Mouse (Mus musculus) skeletal muscle tissue, postnatal 0 days (tissue): ENCODE results near the gene Abhd8. TPM values are rescaled to one million over a fixed set of nuclear protein-coding genes. Genes with fewer than 3 reads are reported as not detected.

Experiments
- polyA plus RNA-seq: library from polyadenylated mRNA; unstranded; fragments of >200 nt; fragmentation: Nextera tagmentation; extraction: Ambion mirVana; gene quantifications from 2 replicates; pipeline ENCODE4 v1.2.1, GENCODE M21; 2015

The Abhd8 gene
- polyA plus RNA-seq, result 39.0 and 41.2 TPM in 2 replicates

DNA sequence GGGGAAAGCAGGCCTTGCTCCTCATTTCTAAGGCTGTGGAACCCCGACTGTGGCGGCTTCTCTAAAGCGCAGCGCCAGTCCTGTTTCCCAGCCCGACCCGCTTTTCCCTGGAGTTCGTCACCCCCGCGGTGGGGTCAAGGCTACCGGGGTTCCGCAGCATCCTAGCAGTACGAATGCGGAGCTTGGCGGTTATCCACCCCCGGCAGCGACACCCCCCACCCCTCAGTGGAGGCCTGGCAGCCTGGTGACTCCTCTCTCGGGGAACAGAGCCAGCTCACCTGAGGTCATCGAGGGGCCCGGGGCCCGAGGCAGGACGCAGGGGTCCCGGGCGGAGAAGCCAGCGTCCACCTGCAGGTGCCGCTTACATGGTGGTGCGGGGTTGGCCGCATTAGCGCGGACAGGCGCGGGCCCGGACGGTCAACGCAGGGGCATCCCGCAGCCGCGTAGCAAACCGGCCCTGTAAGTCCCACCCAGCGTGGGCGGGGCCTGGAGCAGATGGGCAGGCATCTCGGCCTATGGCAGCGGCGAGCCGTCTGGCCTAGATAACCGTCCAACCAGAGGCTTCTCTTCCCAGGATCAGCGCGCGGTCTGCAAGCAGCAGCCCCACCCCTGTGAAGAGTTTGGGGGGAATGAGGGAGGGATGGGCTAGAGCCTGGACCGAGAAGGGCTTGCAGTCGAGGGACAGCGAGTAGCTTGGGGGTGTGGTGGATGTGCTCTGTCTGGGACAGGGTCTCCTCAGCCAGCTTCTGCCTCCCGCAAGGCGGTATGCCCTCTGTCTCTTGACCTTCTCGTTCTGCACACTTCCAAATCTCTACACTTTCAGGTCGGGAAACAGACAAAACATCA, at the start of gene Abhd8:
Gene Abhd8 (minus strand): TSS at position 468 of the 846 bp plus-strand sequence.

GRCm38 (mm10) chr8:71511644-71512043, 48.2 kb upstream of the Abhd8 start, which contains the start of gene Plvap:
Gene Plvap (minus strand): TSS chr8:71511752.

DNA sequence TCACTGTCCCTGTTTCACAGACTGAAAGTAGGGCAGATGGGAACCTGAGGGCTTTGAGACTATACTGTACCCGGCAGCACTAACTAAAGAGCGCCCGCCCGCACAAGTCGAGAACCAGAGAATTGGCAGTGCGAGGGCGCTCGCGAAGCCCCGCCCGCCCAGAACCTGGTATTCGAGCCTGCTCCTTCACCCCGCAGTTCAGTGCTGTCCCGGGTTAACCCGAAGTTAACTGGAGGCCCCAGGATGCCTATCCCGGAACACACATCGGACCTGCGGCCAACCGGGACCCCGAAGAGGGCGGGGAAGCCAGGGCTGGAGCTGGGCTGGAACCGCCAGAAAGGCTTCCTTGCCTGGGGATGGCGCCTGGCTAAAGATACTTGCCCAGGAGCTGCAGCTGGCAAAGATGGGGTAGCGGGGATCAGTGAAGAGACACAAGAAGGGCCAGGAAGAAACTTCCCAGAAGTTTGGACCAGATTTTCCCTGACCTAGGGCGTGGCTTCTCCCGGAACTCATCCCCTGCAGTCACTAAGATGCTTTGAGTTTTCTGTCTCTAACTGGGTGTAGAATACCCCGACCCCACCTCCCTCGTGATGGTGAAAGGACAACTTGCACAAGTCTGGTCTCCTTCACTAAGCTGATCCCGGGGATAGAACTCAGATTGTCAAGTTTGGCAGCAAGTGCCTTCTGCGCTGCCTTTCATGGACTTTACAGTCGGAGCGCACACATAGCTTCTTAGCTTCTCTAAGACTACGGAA, 24.4 kb upstream of the Abhd8 start, which contains the start of gene Gtpbp3:
Gene Gtpbp3 (plus strand): TSS at position 413 of the 755 bp plus-strand sequence.

DNA sequence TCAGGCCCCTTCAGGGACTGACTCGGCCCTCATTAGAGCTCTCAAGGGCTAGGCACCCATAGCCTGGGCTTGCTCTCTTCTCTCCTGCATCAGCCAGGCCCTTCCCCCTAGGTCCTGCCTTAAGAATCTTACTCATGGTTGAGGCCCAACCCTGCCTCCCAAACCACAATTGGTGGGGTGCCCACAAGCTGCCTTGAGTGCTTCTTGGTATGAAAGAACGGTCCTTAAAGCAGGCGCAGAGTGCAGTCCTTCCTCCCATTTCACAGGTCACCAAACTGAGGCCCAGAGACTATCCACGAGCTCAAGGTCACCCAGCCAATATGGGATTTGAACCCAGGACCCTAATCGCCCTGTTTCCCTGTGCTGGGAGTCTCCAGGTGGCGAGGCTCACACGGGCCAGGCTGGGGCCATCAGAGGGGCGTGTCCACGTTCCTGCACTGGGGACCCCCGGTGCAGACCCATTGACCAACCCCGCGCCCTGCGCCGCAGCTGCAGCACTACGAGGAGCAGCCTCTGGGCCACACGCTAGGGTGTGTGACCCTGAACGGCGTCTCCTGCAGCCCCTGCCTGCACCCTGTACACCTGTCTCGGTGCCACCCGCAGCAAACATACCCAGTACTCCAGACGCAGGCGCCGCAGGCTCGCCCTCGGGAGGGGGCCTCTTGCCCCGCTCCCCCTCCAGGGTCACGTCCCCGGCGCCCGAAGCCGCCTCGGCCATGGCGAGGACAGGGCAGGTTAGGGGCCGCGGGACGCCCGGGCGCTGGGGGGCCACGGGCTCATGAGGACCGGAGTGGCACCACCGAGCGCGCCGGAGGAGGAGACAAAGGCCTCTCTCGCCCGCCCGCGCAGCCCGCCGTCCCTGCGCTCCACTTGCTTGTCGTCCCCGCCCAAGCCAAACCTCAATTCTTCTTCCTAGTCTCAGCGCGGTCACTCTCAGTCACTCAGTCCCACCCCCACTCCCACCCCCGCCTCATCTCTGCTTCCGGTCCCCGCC, 22.0 kb upstream of the Abhd8 start, which contains the start of gene Ano8:
Gene Ano8 (minus strand): TSS at position 822 of the 994 bp plus-strand sequence.

DNA sequence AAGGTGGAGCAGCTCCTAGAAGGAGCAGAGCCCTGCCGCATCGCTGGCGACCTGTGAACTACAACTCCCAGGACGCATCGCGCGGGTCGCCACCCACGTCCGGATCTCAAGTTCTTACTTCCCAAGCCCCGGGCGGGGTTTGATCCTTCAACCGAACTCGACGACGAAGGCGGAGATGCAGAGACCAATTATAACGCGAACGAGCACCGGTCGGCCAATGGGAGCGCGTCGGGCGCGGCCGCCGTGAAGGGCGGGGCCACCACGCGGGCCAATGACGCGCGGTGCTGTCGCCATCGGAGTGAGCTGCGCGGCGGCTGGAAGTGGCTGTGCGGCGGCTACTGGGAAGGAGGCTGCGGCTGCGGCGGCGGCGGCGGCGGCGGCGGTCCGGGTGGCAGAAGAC, 5.5 kb upstream of the Abhd8 start, which contains the start of gene Dda1:
Gene Dda1 (plus strand): TSS at position 284 of the 400 bp plus-strand sequence.

GRCm38 (mm10) chr8:71464513-71465500, 1.4 kb upstream of the Abhd8 start, which contains the start of gene Mrpl34:
Gene Mrpl34 (plus strand): TSS chr8:71464959.

Other genes starting within 250 kb of the Abhd8 start
- 6.7 and 7.5 TPM in 2 replicates for gene Myo9b, start 190.9 kb downstream of the Abhd8 start, polyA plus RNA-seq
- gene Haus8, start 190.7 kb downstream of the Abhd8 start, polyA plus RNA-seq, result 16.2 and 18.1 TPM in 2 replicates
- 106 and 119 TPM in 2 replicates for gene Use1, start 96.8 kb downstream of the Abhd8 start, polyA plus RNA-seq
- gene Ocel1, start 92.4 kb downstream of the Abhd8 start, polyA plus RNA-seq, result 4.9 and 6.7 TPM in 2 replicates
- 27.5 and 32.7 TPM in 2 replicates for gene Nr2f6, start 81.7 kb downstream of the Abhd8 start, polyA plus RNA-seq
- gene Ushbp1, start 67.9 kb downstream of the Abhd8 start, polyA plus RNA-seq, result 14.4 and 14.5 TPM in 2 replicates
- 64.8 and 75.1 TPM in 2 replicates for gene Babam1, start 66.8 kb downstream of the Abhd8 start, polyA plus RNA-seq
- 5.9 and 6.0 TPM in 2 replicates for gene Ankle1, start 57.6 kb downstream of the Abhd8 start, polyA plus RNA-seq
- 94.6 and 97.7 TPM in 2 replicates for gene Mrpl34, start 1.3 kb upstream of the Abhd8 start, polyA plus RNA-seq
- 48.3 and 57.9 TPM in 2 replicates for gene Dda1, start 5.5 kb upstream of the Abhd8 start, polyA plus RNA-seq
- 1.3 and 2.4 TPM in 2 replicates for gene Ano8, start 22.3 kb upstream of the Abhd8 start, polyA plus RNA-seq
- gene Gtpbp3, start 24.4 kb upstream of the Abhd8 start, polyA plus RNA-seq, result 7.5 and 9.5 TPM in 2 replicates
- gene Plvap, start 48.1 kb upstream of the Abhd8 start, polyA plus RNA-seq, result 21.9 and 33.3 TPM in 2 replicates
- gene Ccdc194, start 62.1 kb upstream of the Abhd8 start, polyA plus RNA-seq, result 0.33 and 0.57 TPM in 2 replicates
- 57.6 and 67.3 TPM in 2 replicates for gene Bst2, start 73.8 kb upstream of the Abhd8 start, polyA plus RNA-seq
- 47.7 and 53.4 TPM in 2 replicates for gene Mvb12a, start 79.3 kb upstream of the Abhd8 start, polyA plus RNA-seq
- 0.21 and 0.48 TPM in 2 replicates for gene Tmem221, start 95.2 kb upstream of the Abhd8 start, polyA plus RNA-seq
- 0.38 and 0.40 TPM in 2 replicates for gene Nxnl1, start 102.9 kb upstream of the Abhd8 start, polyA plus RNA-seq
- gene Slc27a1, start 105.2 kb upstream of the Abhd8 start, polyA plus RNA-seq, result 50.7 and 177 TPM in 2 replicates
- gene Pgls, start 128.5 kb upstream of the Abhd8 start, polyA plus RNA-seq, result 159 and 188 TPM in 2 replicates
- gene Fam129c, start 134.0 kb upstream of the Abhd8 start, polyA plus RNA-seq, result 0.96 and 1.2 TPM in 2 replicates
- gene Colgalt1, start 147.3 kb upstream of the Abhd8 start, polyA plus RNA-seq, result 44.7 and 50.8 TPM in 2 replicates
- gene Unc13a, start 208.1 kb upstream of the Abhd8 start, polyA plus RNA-seq, result 0.12 and 0.35 TPM in 2 replicates
- gene Jak3, start 212.6 kb upstream of the Abhd8 start, polyA plus RNA-seq, result 3.2 and 4.6 TPM in 2 replicates
- gene Insl3, start 225.6 kb upstream of the Abhd8 start, polyA plus RNA-seq, result 0.77 and 0.85 TPM in 2 replicates
- 4.2 and 4.9 TPM in 2 replicates for gene B3gnt3, start 238.1 kb upstream of the Abhd8 start, polyA plus RNA-seq